Mouse (Mus musculus): ENCODE data around the gene Slc35c2.

The Slc35c2 gene

DNA sequence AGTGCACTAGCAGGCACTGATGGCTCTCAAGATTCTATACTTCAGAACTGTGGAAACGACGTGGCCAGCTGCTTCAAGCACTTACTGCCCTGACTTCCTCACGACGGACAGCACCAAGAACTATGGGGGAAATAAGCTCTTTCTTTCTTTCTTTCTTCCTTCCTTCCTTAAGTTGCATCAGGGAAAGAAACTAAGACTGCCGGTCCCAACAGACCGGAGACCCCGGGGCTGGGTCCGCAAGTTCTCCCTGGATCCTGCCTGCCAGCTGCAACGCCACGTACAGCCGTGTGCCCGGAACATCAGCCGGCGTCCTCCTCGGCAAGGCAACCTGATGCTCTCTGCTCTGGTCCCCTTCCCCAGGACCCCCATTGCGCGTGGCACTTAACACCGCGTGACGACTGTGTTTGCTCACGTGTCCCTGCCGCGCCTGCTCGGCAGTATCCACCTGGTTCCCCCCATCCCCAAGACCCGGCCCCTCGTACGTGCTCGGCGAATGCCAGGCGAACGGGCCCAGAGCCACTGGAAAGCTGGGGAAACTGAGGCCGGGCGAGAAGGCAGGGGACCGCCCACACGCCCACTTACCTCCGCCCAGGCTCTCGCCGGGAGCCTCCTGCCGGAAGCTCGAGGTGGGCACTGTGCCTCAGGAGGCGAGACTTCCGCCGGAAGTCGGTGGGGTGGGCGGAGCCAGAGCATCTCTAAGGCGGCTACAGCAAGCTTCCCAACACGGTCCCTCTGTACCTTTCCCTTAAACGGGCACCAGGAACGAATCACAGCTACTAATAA, at the start of gene Slc35c2:
Gene Slc35c2 (minus strand): TSS at position 668 of the 783 bp plus-strand sequence.
- peak; percentile 78 to 93 for DNase-seq

DNA sequence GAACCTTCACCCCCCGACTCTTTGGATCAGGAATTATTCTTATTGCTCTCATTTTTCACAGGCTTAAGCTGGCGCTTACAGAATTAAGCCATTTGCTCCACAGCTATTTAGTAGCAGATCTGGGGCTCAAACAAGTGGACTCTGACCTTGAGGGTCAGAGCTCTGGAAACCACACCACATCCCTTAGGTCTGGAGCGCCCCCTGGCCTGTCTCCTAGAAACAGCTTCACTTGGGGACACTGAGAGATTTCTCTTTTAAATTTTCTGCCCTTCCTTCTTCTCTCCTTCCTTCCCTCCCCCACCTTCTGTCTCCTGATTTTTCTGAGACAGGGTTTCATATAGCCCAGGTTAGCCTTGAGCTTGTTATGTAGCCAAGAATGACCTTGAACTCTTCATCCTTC, 49.5 kb upstream of the Slc35c2 start:
- DNase-seq = peak in 1 of 2 experiments; percentile 64

DNA sequence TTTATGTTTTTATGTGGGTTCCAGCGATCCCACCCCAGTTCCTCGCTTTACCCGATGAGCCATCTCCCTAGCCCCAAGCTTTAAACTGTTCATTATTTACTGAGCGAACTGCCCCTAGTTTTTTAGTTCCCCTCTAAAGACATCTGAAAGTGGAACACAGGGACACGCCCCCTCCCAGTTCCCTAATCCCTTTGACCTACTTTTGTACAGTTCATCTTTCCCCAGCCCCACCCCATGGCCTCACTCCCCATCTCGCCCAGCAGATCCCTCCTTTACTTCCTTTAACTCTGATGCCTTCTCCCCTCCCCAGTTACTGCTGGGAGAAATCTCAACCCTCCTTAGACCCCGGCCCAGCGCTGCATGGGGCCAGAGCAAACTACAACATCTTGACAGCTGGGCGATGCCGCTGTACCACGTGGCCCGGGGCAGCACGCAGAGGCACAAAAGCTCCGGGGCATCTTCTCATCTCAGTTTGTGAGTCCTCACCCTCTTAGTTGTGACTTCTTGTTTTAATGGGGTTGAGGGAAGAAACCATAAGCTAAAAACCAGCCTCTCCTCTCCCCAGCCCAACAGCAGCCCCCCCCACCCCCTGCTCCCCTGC, 45.0 kb upstream of the Slc35c2 start:
- peak in 1 of 2 experiments; percentile 49 for DNase-seq

DNA sequence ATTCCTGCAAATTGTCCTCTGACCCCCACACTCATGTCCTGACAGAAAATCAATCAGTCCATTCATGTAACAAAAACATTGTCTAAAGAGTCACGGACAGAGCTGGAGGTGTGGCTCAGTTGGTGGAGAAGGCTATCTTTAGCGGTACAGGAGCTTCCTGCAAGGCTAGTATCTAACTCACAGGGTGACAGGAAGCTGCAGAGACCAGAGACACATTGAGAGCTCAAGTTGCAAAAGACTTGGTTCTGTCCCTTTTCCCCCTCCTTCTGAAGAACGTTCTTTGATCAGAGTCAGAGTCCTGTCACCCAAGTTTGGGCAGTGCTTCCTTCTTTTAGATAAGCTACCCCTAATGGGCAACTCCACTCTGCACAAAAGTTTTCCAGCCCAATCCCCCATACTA, 42.0 kb upstream of the Slc35c2 start:
- DNase-seq = no peak

DNA sequence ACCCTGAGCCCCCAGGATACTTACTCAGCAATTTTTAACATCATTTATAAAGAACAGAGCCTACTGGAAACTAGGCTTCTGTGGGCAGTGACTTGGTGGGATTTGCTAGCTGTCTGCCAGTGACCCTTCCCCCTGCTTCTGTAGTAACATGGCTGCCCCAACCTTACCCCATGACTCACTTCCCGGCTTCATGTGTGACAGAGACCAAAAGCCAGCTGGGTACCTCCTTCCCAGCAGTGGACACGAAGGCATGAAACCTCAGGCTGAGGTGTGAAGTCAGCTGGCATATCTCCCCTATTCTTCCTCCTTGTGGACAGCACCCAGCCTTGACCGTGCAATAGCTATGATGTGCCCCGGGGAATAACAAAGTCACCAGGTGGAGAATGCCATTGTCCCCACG, 41.1 kb upstream of the Slc35c2 start:
- no peak for DNase-seq

DNA sequence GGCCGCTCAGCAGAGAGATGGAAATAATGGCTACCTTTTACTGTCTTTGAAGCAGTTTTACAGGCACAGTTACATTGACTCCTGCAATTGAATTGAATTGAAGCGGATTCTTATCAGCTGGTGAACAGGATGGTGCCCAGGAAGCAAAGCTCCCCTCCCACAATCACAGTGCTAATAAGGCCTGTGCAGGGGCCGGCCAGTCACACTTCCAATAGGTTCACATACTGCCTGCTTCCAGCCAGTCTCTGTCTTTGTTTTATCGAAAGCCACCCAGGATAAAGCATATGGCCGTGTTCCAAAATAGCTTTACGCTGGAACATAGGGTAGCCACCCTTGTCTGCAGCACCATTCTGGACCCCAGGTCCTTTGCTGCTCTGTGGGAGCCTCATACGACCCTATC, 39.7 kb upstream of the Slc35c2 start:
- DNase-seq = no peak

DNA sequence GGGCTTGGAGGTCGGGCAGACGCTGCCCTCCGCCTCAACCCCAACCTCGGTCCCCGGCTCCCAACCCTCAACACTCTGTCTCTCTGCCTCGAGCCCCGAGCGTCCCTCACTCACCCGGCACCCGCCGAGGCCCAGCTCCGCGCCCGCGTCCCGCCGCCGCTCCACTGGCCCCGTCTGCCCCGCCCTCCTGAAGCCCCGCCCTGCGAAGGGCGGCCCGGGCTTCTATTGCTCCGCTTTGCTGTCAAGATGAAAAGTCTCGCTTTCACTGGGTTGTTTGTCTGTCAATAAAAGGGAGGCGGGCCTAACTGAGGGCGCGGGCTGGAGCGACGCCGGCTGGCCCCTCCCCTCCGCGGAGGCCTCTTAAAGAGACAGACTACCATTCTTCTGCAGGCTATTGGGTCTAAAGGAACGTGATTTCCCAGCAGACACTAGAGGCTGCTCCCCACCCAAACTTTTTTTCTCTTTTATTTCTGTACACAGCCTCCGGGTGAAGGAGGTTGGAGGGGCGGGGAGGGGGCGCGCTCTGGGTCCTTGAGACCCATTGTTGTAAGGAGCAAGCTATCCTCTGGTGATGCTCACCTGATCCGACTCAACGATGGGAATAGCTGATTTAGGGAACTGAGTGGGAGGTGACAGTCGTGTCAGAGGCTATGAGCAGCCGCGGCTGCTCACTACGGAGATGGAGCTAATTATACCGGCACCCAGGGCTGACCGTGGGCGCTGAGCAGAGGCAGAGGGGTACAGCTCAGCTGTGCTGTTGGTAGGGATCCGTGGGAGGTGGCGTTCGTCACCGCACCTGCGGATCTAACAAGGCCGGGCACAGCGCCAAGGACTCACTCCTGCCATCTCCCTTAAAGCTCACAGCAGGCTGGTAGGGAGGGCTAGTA, 38.9 kb upstream of the Slc35c2 start, which contains the start of gene Elmo2:
Gene Elmo2 (minus strand): TSS at position 176 of the 887 bp plus-strand sequence.
- DNase-seq = peak; percentile 96 to 98

DNA sequence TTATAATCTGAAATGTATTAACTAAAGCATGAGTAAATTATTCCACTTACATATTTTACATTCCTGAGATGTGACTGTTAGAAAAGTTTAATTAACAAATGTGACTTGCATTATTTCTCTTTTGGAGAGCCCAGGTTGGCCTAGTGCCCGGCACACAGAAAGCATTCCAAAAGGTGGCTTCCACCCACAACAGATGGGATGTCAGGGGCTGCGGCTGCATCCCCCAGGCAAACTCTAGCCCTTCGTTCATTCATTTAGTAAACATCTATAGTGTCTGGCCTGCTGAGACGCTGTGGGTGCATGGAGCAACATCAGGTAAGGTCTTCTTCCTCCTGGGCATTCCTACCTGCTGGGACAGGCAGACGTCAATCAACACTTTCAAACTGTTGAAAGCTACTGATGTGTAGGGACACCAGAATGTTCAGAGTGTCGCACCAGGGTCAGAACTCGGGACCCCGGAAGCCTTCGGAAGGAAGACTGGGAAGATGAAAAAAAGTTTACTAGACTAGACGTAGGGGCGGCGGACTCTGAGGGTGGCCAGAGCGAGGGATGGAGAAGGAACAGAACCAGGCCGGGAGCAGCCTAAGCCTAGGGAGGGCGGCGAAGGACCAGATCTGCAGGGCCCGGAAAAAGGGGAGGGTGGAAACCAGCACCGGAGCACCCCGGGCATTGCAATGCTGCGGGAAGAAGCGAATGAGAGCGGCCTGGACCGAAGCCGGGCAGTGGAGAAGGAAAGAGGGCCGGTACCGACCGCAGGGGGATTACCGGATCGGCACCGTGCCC, 38.0 kb upstream of the Slc35c2 start:
- no peak for DNase-seq

DNA sequence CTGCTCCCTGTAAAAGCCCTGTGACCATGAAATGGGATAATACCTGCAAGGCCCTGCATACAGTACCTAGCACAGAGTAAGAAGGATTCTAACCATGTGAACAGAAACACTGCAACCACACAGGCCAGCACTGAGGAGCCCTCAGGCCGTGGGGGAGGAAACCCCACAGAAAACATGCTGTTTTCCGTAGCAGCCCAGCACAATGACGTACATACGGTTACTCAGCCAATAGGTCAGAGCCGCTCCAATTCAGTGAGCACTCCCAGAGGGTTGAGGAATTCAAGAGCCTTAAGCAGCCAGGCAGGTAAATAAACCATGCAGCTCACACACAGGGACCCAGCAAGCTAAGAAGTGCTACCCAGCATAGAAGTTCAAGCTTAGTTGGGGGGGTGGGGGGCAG, 36.3 kb upstream of the Slc35c2 start:
- DNase-seq = no peak

DNA sequence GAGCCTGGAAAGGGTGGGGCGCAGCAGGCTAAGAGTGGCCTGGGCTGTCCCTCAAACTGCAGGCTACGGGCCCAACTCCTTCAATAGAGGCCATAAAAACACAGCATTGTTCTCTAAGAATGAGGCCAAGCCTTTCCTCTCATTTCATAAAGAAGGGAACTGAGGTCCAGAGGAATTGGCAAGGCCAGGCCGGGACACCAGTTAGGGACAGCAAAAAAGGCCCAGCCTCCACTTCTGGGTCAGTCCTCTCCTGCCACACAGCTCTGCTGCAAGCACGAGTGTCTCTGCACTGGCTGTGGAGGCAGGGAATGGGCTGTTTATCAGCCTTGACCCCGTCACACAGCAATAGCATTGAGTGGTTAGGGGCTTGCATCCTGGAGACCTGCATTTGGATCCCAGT, 35.8 kb upstream of the Slc35c2 start:
- no peak for DNase-seq

DNA sequence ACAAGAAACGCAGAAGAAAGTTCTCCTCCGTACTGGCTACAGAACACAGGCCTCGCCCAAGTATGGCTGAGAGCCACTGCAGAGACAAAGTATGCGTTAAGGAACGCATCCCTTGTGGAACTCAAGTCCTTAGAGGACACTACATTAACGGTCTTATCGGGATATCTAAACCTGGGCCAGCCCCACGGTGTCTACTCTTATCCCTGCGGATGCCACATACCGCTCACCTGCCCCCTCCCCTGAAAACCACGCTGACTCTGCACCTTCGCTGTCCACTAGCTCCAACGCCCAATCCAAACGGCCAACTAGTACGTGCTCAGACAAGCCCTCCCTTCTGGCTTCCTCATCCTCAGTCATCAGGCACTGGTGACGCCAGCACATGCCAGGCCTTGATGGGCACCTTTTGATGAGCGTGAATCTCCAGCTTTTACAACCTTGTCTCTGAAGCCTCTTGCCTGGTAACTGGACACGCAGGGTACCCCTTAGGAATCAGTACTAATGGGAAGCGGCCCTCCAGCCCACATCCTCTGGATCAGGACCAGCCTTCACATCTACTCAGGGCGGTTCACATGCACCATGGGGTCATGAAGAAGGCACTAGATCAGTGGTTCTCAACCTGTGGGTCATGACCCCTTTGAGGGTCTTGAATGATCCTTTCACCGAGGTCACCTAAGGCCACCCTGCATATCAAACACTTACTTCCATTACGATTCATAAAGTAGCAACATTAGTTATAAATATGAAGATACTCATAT, 34.5 kb upstream of the Slc35c2 start:
- no peak for DNase-seq

DNA sequence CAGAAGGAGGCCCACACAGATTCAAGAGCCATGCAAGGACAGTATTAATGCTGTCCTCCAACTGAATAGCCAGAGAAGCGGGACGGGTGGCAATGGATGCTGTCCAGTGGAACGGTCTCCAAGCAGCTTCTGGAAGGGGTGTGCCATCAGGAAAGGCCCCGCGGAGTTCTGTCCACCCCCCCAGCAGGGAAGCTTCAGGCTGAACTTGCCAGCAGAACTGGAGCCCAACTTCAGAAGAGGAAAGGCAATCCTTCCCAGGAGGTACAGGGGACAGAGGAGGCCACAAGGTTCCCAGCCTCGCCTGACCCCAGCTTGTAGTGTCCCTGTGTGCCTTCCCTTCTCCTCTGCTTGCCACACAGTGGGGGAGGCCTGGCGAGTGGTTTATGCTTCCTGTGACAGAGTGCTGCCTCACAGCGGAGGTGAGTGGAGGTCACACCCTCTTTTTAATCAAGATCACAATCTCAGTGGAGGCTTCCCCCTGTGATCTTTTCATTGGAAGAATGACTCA, 33.8 kb upstream of the Slc35c2 start:
- DNase-seq = no peak

DNA sequence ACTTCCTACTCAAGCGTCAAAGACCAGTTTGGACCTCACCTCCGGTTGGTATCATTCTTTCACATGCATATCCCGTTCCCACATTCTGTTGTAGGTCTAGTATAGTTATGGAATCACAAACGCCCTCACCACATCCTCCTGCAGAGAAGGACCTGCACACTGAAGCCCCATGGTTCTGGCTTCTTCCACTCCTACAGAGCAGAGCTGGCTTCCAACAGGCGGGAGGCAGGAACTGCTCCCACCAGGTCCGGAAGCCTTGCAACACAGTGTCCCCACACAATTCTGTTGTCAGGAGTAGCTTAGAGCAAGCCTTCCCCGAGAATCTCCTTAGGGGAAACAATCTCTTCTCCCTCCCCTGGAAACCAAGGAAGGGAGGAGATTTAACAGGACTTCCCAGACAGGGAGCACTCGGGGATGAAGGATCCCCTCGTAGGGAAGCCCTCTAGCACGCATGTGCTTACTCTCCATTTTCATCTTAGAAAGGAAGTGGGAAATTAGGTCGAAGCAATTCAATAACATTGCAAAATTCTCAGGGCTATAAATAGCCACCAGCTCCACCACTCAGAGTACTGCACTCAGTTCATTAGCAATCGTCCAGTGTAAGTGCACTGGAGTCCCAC, 33.0 kb upstream of the Slc35c2 start:
- no peak for DNase-seq

DNA sequence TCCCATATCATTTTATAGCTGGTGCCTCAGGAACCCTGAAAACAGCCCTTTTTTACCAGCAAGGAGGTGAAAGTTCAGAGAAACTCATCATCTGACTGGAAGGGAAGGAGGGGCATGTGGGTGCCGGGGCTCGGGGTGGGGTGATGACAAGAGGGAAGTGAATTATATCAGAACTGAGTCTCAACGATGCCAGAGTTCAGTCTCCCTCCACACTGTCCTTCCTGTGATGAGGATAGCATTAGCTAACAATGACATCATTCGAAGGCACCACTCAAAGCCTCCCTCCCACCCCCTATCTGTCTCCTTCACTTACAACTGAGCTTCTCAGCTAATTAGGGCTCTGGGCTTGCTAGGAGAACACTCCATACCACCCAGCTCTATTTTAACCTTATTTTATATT, 31.8 kb upstream of the Slc35c2 start:
- no peak for DNase-seq

DNA sequence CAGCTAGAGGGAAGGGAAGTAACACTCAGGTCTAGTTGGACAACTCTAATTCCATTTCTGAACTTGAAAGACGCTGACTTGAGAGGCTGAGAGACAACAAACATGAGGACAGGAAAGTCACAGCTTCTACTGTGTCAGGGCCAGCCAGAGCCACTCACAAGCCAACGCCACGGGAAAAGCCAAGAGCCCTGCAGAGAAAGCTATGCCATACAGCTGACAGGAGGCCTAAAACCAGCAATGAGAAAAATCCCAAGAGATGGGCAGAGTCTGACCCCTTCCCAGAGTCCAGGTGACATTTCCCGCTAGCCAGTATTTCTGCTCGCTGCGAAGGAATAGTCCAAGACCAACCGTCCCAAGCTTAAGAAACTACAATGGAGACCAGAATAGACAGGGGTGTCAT, 31.3 kb upstream of the Slc35c2 start:
- no peak for DNase-seq

DNA sequence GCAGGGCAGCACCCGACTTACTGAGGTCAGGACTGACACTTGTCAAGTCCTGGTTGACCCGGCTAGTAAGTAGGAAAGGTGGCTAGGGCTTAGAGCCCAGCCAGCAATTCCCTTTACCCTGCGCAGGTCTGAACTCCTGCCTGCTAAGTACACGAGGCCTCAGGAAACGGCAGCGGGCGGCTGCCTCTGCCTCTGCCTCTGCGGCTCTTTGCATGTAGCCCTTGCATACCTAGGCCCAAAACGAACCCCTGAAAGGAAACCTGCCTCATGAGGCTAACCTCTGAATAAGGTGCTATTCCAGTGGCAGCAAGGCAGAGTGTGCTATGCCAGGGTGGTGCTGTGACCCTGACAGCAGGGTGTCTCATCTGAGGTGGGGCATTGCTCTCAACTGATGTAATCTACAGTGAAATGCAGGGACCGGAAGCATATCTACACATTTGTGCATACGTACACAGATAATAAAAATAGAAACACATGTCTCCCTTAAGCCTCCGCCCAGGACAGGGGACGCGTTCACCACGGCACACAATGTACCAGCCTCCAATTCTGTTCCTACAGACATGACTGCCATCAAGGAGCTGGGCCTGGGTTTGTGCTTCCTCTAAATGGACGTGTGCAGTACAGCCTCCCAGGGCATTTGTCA, 30.1 kb upstream of the Slc35c2 start:
- DNase-seq = no peak

DNA sequence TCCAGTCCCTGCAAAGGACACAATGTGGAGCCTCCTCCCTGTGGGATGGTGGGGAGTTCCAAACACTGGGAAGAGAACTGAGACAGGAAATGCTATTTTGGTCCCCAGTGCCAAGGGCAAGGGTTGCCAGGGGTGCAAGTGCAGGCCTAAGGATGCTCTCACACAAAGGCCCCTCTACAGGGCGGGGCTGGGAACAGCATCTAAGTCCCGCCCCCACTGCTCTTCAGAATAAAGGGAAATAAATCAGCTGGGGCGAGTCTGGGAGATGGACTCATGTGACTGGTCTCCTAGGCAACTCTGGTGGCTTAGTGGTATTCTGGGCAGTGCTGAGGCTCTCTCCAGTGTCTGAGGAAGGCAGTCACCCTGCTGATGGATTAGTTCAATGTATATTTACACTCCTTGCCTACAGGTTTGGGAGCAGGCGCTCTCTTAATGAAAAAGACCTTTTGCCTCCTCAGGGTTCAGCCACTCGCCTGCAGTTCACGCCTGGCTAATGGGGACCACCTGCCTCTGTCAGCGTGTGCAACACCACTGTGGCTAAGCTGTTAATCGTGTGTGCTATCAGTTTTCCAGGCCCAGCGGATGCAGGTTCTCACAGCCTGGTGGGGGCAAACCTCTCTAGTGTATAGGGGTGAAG, 29.3 kb upstream of the Slc35c2 start:
- DNase-seq = no peak

DNA sequence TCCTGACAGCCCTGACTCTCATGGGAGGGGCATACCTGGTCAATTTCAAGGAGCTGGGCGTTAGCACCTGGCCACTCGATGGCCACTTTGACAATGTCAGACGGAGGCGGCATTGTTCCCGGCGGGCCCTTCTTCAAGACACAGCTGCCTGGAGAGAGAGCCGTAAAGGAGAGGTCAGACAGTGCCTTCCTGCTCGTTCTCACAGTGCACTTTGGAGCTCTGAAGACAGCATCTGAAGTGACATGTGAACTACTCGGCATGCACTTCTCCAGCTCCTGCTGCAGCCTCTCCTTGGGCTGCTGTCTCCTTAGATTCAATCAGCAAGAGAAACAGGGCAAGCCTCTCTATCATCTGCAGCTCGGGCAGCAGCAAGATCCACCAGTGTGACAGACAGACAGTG, 28.5 kb upstream of the Slc35c2 start:
- DNase-seq = no peak

DNA sequence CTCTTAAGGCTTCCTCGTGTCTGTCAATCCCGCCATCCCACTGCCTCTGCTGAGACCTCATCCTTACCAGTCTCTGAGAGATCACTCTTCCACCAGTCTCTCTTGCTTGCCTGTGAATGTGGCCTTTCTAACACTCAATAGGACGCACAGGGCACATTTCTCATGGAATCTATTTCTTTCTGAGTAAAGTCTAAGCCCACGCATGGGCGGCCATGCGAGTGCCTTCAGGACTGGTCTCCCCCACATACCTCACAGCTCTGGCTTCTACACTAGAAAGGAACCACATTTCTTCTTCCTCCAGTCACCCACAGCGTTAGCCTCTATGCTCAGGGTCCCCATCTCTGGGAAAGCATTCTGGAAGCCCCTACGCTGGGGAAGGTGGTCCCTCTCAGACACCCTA, 26.5 kb upstream of the Slc35c2 start:
- no peak for DNase-seq

DNA sequence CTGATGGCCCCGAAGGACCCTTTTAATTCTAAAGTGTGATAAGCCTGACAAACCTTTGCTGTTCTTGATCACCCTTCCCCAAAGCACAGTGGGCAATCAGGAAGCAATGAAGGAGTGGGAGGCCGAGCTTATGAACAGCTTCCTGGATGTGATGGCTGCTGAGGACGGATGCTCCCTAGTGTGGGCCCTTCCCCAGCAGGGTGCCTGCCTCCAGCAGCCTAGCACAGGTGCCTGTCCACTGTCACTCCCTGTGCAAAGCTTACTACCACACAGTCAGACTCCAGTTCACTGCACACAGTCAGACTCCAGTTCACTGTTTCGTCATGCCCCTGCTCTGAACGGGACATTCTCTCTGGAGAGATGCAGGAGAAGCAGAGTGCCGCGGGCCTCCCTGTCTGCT, 24.7 kb upstream of the Slc35c2 start:
- no peak for DNase-seq
